In genomic region chr8:100334528-100334927, GRCm38 (mm10) we compare ENCODE assay signal across 19 mouse cellular contexts.
DNase-seq lines count a peak whose midpoint lies in the region; ATAC-seq and TF ChIP-seq lines count a peak whose summit lies in the region.
"Had no signal": no experiment of that assay in that cellular context is flagged by ENCODE, and none has a peak within 500 bp of the region (broad histone marks: within the 10 kb centered on the region; RNA-seq: fewer than 3 reads in every experiment).

No protein-coding gene starts in this region.

- H3K4me1 ChIP-seq in kidney, postnatal 0 days (replicated peaks; ENCODE audit: insufficient read depth, low read length) = no peaks in the 10 kb centered on the region
- H3K4me1 ChIP-seq in forebrain, postnatal 0 days (ENCODE audit: insufficient read depth) = no peaks in the 10 kb centered on the region
- H3K4me1 ChIP-seq: limb, embryonic 13.5 days; midbrain, embryonic 15.5 days; neural tube, embryonic 12.5 days; stomach, embryonic 15.5 days had no signal

- ATAC-seq in kidney, postnatal 0 days (replicated peaks; ENCODE audit: low FRiP score, low read depth) = no peak
- peak; percentile 43; the same call in 1 of the 2 replicates for ATAC-seq in forebrain, postnatal 0 days
- ATAC-seq: hindbrain, embryonic 16.5 days; liver, postnatal 0 days; midbrain, embryonic 15.5 days; Patski had no signal

- no peak overlapping the region for H3K4me2 ChIP-seq in kidney, postnatal 0 days (ENCODE audit: low read length)
- H3K4me2 ChIP-seq in forebrain, postnatal 0 days (ENCODE audit: low read depth) = no peak overlapping the region
- H3K4me2 ChIP-seq: limb, embryonic 13.5 days; midbrain, embryonic 15.5 days; neural tube, embryonic 12.5 days; stomach, embryonic 15.5 days had no signal

- TF ChIP-seq CTCF in kidney, postnatal 0 days (IDR thresholded peaks at IDR 0.05; ENCODE audit: low read depth) = peak; percentile 36; the same call in 1 of the 2 replicates
- TF ChIP-seq CTCF in forebrain, postnatal 0 days (IDR thresholded peaks at IDR 0.05; ENCODE audit: low read depth) = peak; percentile 55

- no peaks in the 10 kb centered on the region for H3K27me3 ChIP-seq in kidney, postnatal 0 days (ENCODE audit: insufficient read depth, low read length)
- H3K27me3 ChIP-seq in forebrain, postnatal 0 days (ENCODE audit: insufficient read depth, low read length) = no peaks in the 10 kb centered on the region
- H3K27me3 ChIP-seq: limb, embryonic 13.5 days; midbrain, embryonic 15.5 days; neural tube, embryonic 12.5 days; Patski; stomach, embryonic 15.5 days had no signal

- intact Hi-C loops in gastrocnemius, postnatal 36 days (cut with DNase I) = no loop called here

- WGBS in kidney, postnatal 0 days = 71% methylated on average over 2 of the region's 2 CpGs
- 44% methylated on average over 2 of the region's 2 CpGs for WGBS in forebrain, postnatal 0 days

- no peak overlapping the region for H3K4me3 ChIP-seq in kidney, postnatal 0 days (replicated peaks; ENCODE audit: low read depth, low read length)
- H3K4me3 ChIP-seq in forebrain, postnatal 0 days (ENCODE audit: low read depth, low read length) = no peak overlapping the region
- H3K4me3 ChIP-seq: limb, embryonic 13.5 days; midbrain, embryonic 15.5 days; neural tube, embryonic 12.5 days; stomach, embryonic 15.5 days had no signal

- H3K9me3 ChIP-seq in kidney, postnatal 0 days (replicated peaks; ENCODE audit: low read length) = no peaks in the 10 kb centered on the region
- no peaks in the 10 kb centered on the region for H3K9me3 ChIP-seq in forebrain, postnatal 0 days (ENCODE audit: low read length)
- H3K9me3 ChIP-seq: limb, embryonic 13.5 days; midbrain, embryonic 15.5 days; neural tube, embryonic 12.5 days; stomach, embryonic 15.5 days had no signal

- no peaks in the 10 kb centered on the region for H3K36me3 ChIP-seq in kidney, postnatal 0 days (ENCODE audit: insufficient read depth, low read length)
- H3K36me3 ChIP-seq in forebrain, postnatal 0 days (ENCODE audit: insufficient read depth) = no peaks in the 10 kb centered on the region
- H3K36me3 ChIP-seq: limb, embryonic 13.5 days; midbrain, embryonic 15.5 days; neural tube, embryonic 12.5 days; stomach, embryonic 15.5 days had no signal

- peak; percentile 2 for DNase-seq in embryo, embryonic 11 days
- DNase-seq in embryo, embryonic 9.5 days (ENCODE audit: extremely low spot score) = no peak
- DNase-seq in kidney, postnatal 0 days (ENCODE audit: low spot score) = peak; percentile 1
- DNase-seq in kidney, postnatal 4 days = no peak
- DNase-seq in 416B (ENCODE audit: low read depth) (peak; percentile 3), liver (no peak)
- DNase-seq in forebrain, postnatal 0 days = peak; percentile 73
- no peak for DNase-seq in gastrocnemius, postnatal 36 days
- DNase-seq: cerebellum, adult 18-20 months; kidney, adult 18-20 months; kidney, postnatal 36 days; liver, postnatal 0 days; thymus, postnatal 25 days had no signal

- no peak overlapping the region for H3K27ac ChIP-seq in kidney, postnatal 0 days
- no peak overlapping the region for H3K27ac ChIP-seq in forebrain, postnatal 0 days (ENCODE audit: low read depth, low read length)
- H3K27ac ChIP-seq: limb, embryonic 13.5 days; midbrain, embryonic 15.5 days; neural tube, embryonic 12.5 days; stomach, embryonic 15.5 days had no signal

- H3K9ac ChIP-seq in kidney, postnatal 0 days (ENCODE audit: low read depth, low read length) = no peak overlapping the region
- no peak overlapping the region for H3K9ac ChIP-seq in forebrain, postnatal 0 days
- H3K9ac ChIP-seq: limb, embryonic 13.5 days; liver, postnatal 0 days; midbrain, embryonic 15.5 days; neural tube, embryonic 12.5 days; stomach, embryonic 15.5 days had no signal

Comparison
In these comparisons a context has a peak if more than half of its experiments do, and no peak if none do; other contexts are left out.
1. DNase-seq: peak in embryo, embryonic 11 days (single experiment), kidney, postnatal 0 days (single experiment), 416B (single experiment) and forebrain, postnatal 0 days (single experiment); none in embryo, embryonic 9.5 days (single experiment), kidney, postnatal 4 days (0 of 2), liver (single experiment) and gastrocnemius, postnatal 36 days (0 of 2).